Mouse (Mus musculus) stomach, embryonic 14.5 days (tissue): Measurements from ENCODE around the gene Bicd1. TPM values are rescaled to one million over a fixed set of nuclear protein-coding genes. Genes with fewer than 3 reads are reported as not detected.
"Not testable (repeated sequence)": the region's sequence is repeated elsewhere in the genome, so short reads cannot be mapped to it uniquely, and the experiment has no call there.

ENCODE experiments used
- ATAC-seq: fragments of 200-750 bp; cut with Nextera tagmentation; 2 replicates; pipeline ENCODE4 v1.8.0; 2017; ENCODE audit warnings: low read depth, moderate TSS enrichment; ENCODE audit not compliant: insufficient number of reproducible peaks, insufficient read depth, low FRiP score
- H3K27ac ChIP-seq: fragments of 300-500 bp; sonication (generic); 2 replicates; pipeline ENCODE4 v1.5.1; 2014; ENCODE audit warnings: mild to moderate bottlenecking, low read length, moderate library complexity, mixed read lengths
- H3K27me3 ChIP-seq: fragments of 300-500 bp; sonication (generic); 2 replicates; pipeline ENCODE4 v1.6.1; 2014; ENCODE audit warnings: low read length, control low read depth, mixed read lengths; ENCODE audit not compliant: control insufficient read depth, insufficient read depth
- H3K36me3 ChIP-seq: fragments of 300-500 bp; sonication (generic); 2 replicates; pipeline ENCODE4 v1.6.1; 2014; ENCODE audit warnings: mild to moderate bottlenecking, control low read depth, low read length, moderate library complexity, mixed read lengths; ENCODE audit not compliant: control insufficient read depth, insufficient read depth
- H3K4me1 ChIP-seq: fragments of 300-500 bp; sonication (generic); 2 replicates; pipeline ENCODE4 v1.6.1; 2014; ENCODE audit warnings: low read length, control low read depth, mixed read lengths; ENCODE audit not compliant: control insufficient read depth, insufficient read depth
- H3K4me2 ChIP-seq: fragments of 300-500 bp; sonication (generic); replicated peaks from 2 replicates; pipeline ENCODE4 v1.6.1; 2014; ENCODE audit warnings: low read depth, low read length, control low read depth
- H3K4me3 ChIP-seq: fragments of 300-500 bp; sonication (generic); 2 replicates; pipeline ENCODE4 v1.5.1; 2014; ENCODE audit warnings: low read depth, low read length, control low read depth
- H3K9ac ChIP-seq: fragments of 300-500 bp; sonication (generic); replicated peaks from 2 replicates; pipeline ENCODE4 v1.6.1; 2014; ENCODE audit warnings: low read depth, mild to moderate bottlenecking, control low read depth, low read length, moderate library complexity, mixed read lengths
- H3K9me3 ChIP-seq: fragments of 300-500 bp; sonication (generic); 2 replicates; pipeline ENCODE4 v1.6.1; 2016; ENCODE audit warnings: low read depth, low read length, control low read depth; ENCODE audit not compliant: control insufficient read depth
- WGBS: fragments of 180-500 bp; shearing (Covaris S2); extraction: QIAGEN DNeasy Blood & Tissue Kit; methylation state at CpG from one replicate; pipeline ENCODE4 v1.1.7; 2014; 5-methylcytosine and 5-hydroxymethylcytosine counted together
- polyA plus RNA-seq: library from polyadenylated mRNA; unstranded; fragments of >200 nt; fragmentation: Nextera tagmentation; extraction: Ambion mirVana; gene quantifications from 2 replicates; pipeline ENCODE4 v1.2.1, GENCODE M21; 2014

Bicd1 gene
- polyA plus RNA-seq = 14.9 and 18.4 TPM in 2 replicates

DNA sequence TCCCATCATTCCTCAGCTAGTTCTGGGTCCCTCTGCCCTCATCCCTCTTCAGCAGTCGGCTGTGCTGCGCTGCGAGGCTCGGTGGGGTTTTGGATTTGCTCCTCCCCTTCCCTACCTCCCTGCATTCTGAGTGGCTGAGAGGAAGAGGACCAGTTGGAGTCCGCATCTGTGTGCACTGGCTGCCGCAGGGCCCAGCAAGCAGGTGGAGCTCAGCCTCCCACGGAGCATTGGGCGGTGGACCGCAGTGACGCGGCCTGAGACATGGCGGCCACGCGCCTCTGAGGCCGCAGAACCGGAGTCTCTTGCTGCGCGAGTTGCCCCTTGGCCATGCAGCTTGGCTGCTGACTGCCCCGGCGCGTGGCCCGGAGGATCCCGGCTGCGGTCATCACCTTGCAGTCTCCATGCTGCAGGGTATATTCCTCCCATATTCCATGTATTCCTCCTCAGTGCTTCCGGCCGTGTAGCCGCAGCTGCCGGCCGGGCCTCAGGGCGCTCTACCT lies at the start of gene Bicd1:
Gene Bicd1 (plus strand): TSS at position 54 of the 500 bp plus-strand sequence.
- ATAC-seq = peak; percentile 99
- WGBS = under 1% methylated on average over 30 of the region's 30 CpGs
- Histone ChIP-seq H3K36me3 (no peaks in the 10 kb centered on the region), H3K4me3 (peak within 1 kb of the TSS; percentile 64), H3K4me2 (peak within 1 kb of the TSS; percentile 73), H3K27ac (peak within 1 kb of the TSS; percentile 61; the same call in 1 of the 2 replicates), H3K9ac (peak within 1 kb of the TSS; percentile 52), H3K9me3 (no peaks in the 10 kb centered on the region), H3K27me3 (no peaks in the 10 kb centered on the region), H3K4me1 (no peaks in the 10 kb centered on the region)

DNA sequence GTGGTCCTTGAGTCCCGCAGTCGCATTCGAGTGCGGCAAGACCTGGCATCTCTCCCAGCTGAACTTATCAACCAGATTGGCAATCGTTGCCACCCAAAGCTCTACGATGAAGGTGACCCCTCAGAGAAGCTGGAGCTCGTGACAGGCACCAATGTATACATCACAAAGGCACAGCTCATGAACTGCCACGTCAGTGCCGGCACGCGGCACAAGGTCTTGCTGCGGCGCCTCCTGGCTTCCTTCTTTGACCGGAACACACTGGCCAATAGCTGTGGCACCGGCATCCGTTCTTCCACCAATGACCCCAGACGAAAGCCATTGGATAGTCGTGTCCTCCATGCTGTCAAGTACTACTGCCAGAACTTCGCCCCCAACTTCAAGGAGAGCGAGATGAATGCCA lies 46.2 kb upstream of the Bicd1 start:
- H3K27ac ChIP-seq, H3K27me3 ChIP-seq, H3K36me3 ChIP-seq, H3K4me2 ChIP-seq, H3K9ac ChIP-seq, H3K4me3 ChIP-seq, H3K4me1 ChIP-seq, H3K9me3 ChIP-seq, ATAC-seq: not testable (repeated sequence)
- WGBS = 97% methylated on average over 20 of the region's 20 CpGs

DNA sequence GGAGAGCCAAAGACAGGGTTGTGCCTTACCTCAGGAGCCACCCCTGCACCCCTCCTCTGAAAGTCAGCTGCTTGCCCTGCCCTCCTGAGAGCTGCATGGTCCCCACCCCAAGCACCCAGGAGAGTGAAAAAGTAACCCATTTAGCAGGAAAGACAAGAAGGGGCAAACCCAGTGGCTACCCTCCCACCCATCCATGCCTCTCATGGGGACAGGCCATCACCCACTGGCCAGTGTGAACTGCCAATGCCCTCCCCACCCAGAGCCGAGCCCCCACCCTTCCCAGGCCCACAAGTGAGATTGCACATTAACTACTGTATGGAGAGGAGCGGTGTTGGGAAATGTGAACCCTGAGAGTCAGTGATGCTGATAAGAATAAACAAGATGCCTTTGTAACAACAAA lies 42.7 kb upstream of the Bicd1 start:
- not testable (repeated sequence) for ATAC-seq, H3K4me3 ChIP-seq, H3K4me1 ChIP-seq, H3K9me3 ChIP-seq, H3K4me2 ChIP-seq, H3K36me3 ChIP-seq, H3K9ac ChIP-seq, H3K27me3 ChIP-seq, H3K27ac ChIP-seq
- WGBS = 76% methylated on average over 2 of the region's 2 CpGs

DNA sequence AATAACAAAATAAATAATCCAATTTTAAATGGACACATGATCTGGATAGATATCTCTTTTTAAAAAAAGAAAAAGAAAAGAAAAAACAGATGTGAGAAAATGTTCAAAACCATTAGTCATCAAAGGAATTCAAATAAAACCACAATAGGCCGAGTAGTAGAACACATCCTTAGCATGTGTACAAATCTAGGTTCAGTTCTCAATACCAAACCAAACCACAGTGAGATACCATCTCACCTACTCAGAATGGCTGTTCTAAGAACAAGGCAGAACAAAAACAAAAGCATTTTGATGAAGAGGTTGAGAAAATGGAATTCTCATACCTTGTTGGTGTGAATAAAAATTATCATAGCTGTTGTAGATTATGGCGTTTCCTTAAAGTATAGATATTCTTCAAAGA lies 42.3 kb upstream of the Bicd1 start:
- 84% methylated on average over 2 of the region's 2 CpGs for WGBS
- H3K9ac ChIP-seq = no peak overlapping the region
- H3K36me3 ChIP-seq = no peaks in the 10 kb centered on the region
- H3K4me2 ChIP-seq = no peak overlapping the region
- H3K4me3 ChIP-seq = no peak overlapping the region
- no peak overlapping the region for H3K27ac ChIP-seq
- no peak for ATAC-seq
- no peaks in the 10 kb centered on the region for H3K27me3 ChIP-seq
- peaks cover under 1% of the 10 kb centered on the region; the same call in 1 of the 2 replicates for H3K9me3 ChIP-seq
- no peaks in the 10 kb centered on the region for H3K4me1 ChIP-seq

DNA sequence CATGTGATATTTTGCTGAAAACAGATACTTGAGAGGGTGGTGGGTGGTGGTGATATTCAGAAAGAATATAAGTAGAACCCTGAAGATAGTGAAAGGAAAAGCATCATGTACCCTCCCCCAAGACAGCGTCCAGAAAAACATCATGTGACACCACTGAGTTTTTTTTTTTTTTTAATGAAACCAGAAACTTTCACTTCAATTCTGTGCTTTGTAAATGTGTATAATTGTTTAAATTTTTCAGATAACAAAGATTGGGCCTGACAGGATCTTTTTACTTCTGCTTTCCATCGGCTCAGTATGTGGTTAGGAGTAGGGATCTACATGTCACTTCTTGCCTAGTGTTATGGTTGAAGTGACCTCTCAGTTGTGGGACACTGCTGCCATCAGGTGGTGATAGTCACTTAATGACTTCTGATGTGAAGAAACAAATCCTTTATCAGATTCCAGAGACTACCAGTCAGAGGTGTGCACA lies 33.7 kb upstream of the Bicd1 start:
- no peak overlapping the region for H3K9ac ChIP-seq
- H3K4me3 ChIP-seq = no peak overlapping the region
- H3K9me3 ChIP-seq = no peaks in the 10 kb centered on the region
- H3K4me2 ChIP-seq = no peak overlapping the region
- no peaks in the 10 kb centered on the region for H3K4me1 ChIP-seq
- 44% methylated on average over 2 of the region's 2 CpGs for WGBS
- H3K27ac ChIP-seq = no peak overlapping the region
- ATAC-seq = no peak; the same call in 1 of the 2 replicates
- H3K27me3 ChIP-seq = no peaks in the 10 kb centered on the region
- no peaks in the 10 kb centered on the region for H3K36me3 ChIP-seq

DNA sequence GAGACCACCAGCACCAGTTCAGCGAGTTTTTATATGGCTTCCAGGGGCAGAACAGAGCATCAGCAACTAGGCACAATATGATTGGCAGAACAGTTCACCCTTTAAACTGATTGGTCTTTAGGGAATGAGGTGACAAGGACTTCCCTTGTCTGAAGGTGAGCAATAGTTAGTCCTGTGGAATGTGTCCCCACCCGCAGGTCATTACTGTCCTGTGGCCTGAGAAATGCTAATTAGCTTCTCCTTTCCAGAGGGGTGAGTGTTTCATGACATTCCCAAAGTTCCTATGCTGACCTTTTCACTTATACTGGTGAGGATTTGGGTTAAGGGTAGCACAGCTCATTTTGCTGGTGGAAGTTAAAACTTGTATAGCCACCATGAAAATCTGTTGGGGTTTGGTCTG lies 25.2 kb upstream of the Bicd1 start:
- H3K27ac ChIP-seq = no peak overlapping the region
- H3K9ac ChIP-seq = no peak overlapping the region
- WGBS = 85% methylated on average over 2 of the region's 2 CpGs
- no peaks in the 10 kb centered on the region for H3K4me1 ChIP-seq
- H3K4me2 ChIP-seq = no peak overlapping the region
- no peaks in the 10 kb centered on the region for H3K27me3 ChIP-seq
- H3K4me3 ChIP-seq = no peak overlapping the region
- ATAC-seq = no peak
- no peaks in the 10 kb centered on the region for H3K9me3 ChIP-seq
- H3K36me3 ChIP-seq = no peaks in the 10 kb centered on the region

DNA sequence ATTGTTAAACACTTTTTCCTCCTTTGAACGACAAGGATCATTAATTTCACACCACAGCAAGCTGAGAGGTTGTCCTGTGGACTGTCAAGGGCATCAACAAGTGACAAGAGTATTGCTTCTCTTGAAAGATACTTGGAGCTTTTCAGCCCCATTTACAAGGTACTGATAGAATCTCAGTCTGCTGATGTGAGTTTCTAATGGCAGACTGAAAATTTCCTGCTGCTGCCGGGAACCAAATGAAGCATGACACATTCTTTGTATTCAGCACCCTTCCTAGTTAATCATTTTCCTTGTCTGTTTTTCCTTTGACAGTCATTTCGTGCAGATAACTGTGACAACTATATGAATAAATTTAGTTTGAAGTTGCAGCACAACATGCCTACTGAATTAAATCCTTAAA lies 22.3 kb upstream of the Bicd1 start:
- Histone ChIP-seq H3K9ac (no peak overlapping the region), H3K4me1 (no peaks in the 10 kb centered on the region), H3K27ac (no peak overlapping the region), H3K36me3 (no peaks in the 10 kb centered on the region), H3K4me3 (no peak overlapping the region), H3K4me2 (no peak overlapping the region), H3K27me3 (no peaks in the 10 kb centered on the region), H3K9me3 (no peaks in the 10 kb centered on the region)
- ATAC-seq = no peak
- WGBS = 27% methylated on average over 3 of the region's 3 CpGs

DNA sequence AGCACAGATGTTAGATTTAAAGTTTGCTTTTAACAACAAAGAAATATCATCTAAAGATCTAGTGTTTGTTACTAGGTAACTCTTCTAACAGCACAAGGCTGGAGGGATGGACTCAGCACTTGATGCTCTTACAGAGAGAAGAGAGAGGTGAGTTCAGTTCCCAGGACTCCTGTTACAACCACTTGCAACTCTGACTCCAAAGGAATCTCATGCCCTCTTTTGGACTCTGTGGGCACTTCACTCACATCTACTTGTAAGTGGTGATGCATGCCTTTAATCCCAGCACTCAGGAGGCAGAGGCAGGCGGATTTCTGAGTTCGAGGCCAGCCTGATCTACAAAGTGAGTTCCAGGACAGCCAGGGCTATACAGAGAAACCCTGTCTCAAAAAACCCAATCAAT lies 19.1 kb upstream of the Bicd1 start:
- not testable (repeated sequence) for H3K9me3 ChIP-seq, H3K9ac ChIP-seq, H3K4me2 ChIP-seq, H3K27me3 ChIP-seq, H3K4me1 ChIP-seq, H3K36me3 ChIP-seq, ATAC-seq, H3K27ac ChIP-seq, H3K4me3 ChIP-seq
- WGBS = 95% methylated on average over 2 of the region's 2 CpGs

DNA sequence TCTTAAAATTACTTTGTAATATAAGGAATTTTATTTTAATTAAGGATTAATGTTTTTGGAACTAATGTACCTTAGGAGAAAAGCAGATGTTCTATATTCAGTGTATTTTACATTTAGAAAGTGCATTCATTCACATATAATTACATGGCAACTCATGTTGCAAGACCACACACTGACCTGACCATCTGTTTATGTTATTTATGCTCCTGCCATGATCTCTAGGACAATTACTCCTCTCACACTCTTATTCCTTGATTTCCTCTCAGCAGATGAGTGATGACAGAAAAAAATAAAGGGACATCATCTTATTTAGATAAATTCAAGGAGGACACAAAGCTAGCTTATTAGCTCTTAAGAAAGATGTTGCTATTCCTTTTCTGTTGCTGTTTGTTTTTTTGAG lies 9.3 kb upstream of the Bicd1 start:
- no peak overlapping the region for H3K27ac ChIP-seq
- H3K9me3 ChIP-seq = no peaks in the 10 kb centered on the region
- no peak overlapping the region for H3K4me2 ChIP-seq
- no peaks in the 10 kb centered on the region for H3K4me1 ChIP-seq
- no peak for ATAC-seq
- H3K27me3 ChIP-seq = no peaks in the 10 kb centered on the region
- no peaks in the 10 kb centered on the region for H3K36me3 ChIP-seq
- no peak overlapping the region for H3K9ac ChIP-seq
- H3K4me3 ChIP-seq = no peak overlapping the region
